Mouse (Mus musculus): ENCODE data around the gene Slc16a9.

DNA sequence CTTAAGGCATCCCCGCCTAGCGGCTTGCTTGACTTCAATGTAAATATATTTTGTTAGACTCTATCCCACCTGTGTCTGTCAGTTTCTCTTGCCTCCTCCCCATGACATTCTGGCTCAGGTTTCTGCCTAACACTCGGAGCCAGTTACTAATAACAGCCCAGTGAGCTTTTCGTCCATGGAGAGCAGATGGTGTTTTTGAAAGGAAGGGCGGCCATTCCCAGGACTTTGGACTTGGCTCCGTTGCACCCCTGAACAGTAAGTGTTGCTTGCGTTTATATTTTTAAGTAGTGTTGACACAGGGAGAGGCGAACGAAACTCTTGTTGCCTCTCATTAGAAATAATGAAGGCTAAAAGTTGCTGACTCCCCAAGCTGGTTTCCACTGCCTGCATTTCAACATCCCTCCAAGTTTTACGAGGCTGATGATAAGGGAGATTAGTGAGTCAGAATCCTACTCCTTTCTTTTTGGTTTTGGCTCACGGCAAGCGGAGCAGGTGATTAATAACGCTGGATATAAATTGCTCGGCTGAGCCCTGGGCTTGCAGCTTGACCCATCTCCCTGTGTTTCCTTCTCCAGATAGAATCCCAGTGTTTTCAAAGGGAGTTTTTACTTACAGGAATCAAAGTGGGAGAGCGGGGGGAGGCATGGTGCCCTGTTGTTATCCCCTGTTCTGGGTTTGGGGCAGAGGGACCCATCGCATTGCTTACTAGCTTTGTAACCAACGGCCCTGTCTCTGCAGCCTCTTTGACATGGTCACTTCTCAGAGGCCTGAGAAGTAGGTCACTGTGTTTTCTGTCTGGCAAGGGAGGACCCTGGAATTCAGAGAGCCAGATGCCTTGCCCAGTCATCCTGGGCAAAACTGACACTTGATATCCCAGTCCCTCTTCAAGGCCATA is 40.1 kb upstream of the Slc16a9 start, which contains the start of gene Mrln:
- TF ChIP-seq TCF12 (IDR thresholded peaks at IDR 0.05; ENCODE audit: insufficient read depth, poor library complexity, severe bottlenecking) (peak; percentile 48), MYOD1 (IDR thresholded peaks at IDR 0.05; ENCODE audit: control insufficient read depth in 1 of 3, insufficient read length in 2 of 3, low read depth in 2 of 3) (peak; percentile 89 to 94 (median 91)), REST (IDR thresholded peaks at IDR 0.05; ENCODE audit: insufficient read depth, insufficient read length) (no peak), TCF3 (IDR thresholded peaks at IDR 0.05; ENCODE audit: insufficient read length, low read depth) (no peak), POLR2A (IDR thresholded peaks at IDR 0.05; ENCODE audit: insufficient read length, low read depth) (no peak), CEBPB (IDR thresholded peaks at IDR 0.05; ENCODE audit: insufficient read depth, poor library complexity, severe bottlenecking) (peak; percentile 85), E2F4 (IDR thresholded peaks at IDR 0.05; ENCODE audit: insufficient read depth) (no peak)
